Mouse (Mus musculus): ENCODE results near the gene Myb.

- no peak for TF ChIP-seq CTCF (IDR thresholded peaks at IDR 0.05; ENCODE audit: insufficient read depth, low read depth, low read length)
- TF ChIP-seq POLR2A (IDR thresholded peaks at IDR 0.05; ENCODE audit: insufficient read depth, low read depth, low read length) = no peak
Measured at GRCm38 (mm10) chr10:21108182-21108581, 52.6 kb downstream of the Myb start.

Measured in olfactory bulb, adult 2 months (tissue).